Mouse (Mus musculus) intestine, postnatal 0 days (tissue): ENCODE data around the gene Pdzk1. TPM values are rescaled to one million over a fixed set of nuclear protein-coding genes. Genes with fewer than 3 reads are reported as not detected.

Experiments
- ATAC-seq: fragments of 200-750 bp; cut with Nextera tagmentation; 2 replicates; pipeline ENCODE4 v1.8.0; 2017; ENCODE audit warnings: mild to moderate bottlenecking, moderate TSS enrichment, moderate library complexity
- H3K27ac ChIP-seq: fragments of 300-500 bp; sonication (generic); 2 replicates; pipeline ENCODE4 v1.5.1; 2014; ENCODE audit warnings: mild to moderate bottlenecking, low read depth, low read length, moderate library complexity
- H3K27me3 ChIP-seq: fragments of 300-500 bp; sonication (generic); replicated peaks from 2 replicates; pipeline ENCODE4 v1.6.1; 2014; ENCODE audit warnings: low read length, mixed read lengths; ENCODE audit not compliant: control insufficient read depth, insufficient read depth
- H3K36me3 ChIP-seq: fragments of 300-500 bp; sonication (generic); 2 replicates; pipeline ENCODE4 v1.6.1; 2014; ENCODE audit warnings: mild to moderate bottlenecking, moderate library complexity; ENCODE audit not compliant: control insufficient read depth, insufficient read depth
- H3K4me1 ChIP-seq: fragments of 300-500 bp; sonication (generic); replicated peaks from 2 replicates; pipeline ENCODE4 v1.6.1; 2014; ENCODE audit warnings: antibody characterized with exemption, low read length, mixed read lengths; ENCODE audit not compliant: control insufficient read depth, insufficient read depth
- H3K4me2 ChIP-seq: fragments of 300-500 bp; sonication (generic); replicated peaks from 2 replicates; pipeline ENCODE4 v1.6.1; 2014; ENCODE audit warnings: low read depth, mild to moderate bottlenecking, moderate library complexity
- H3K4me3 ChIP-seq: fragments of 300-500 bp; sonication (generic); 2 replicates; pipeline ENCODE4 v1.5.1; 2014; ENCODE audit warnings: low read depth, low read length
- H3K9ac ChIP-seq: fragments of 300-500 bp; sonication (generic); 2 replicates; pipeline ENCODE4 v1.6.1; 2014; ENCODE audit warnings: mild to moderate bottlenecking, low read depth, low read length
- H3K9me3 ChIP-seq: fragments of 300-500 bp; sonication (generic); 2 replicates; pipeline ENCODE4 v1.6.1; 2016; ENCODE audit warnings: mixed run types; ENCODE audit not compliant: control insufficient read depth
- CTCF ChIP-seq: sonication (generic); IDR thresholded peaks from 2 replicates; pipeline ENCODE4 v1.5.1; 2016; ENCODE audit warnings: low read depth, mild to moderate bottlenecking, control low read depth, antibody characterized with exemption, moderate library complexity
- WGBS: fragments of 180-500 bp; shearing (Covaris S2); extraction: QIAGEN DNeasy Blood & Tissue Kit; methylation state at CpG from one replicate; pipeline ENCODE4 v1.1.7; 2014; 5-methylcytosine and 5-hydroxymethylcytosine counted together
- polyA plus RNA-seq: library from polyadenylated mRNA; unstranded; fragments of >200 nt; fragmentation: Nextera tagmentation; extraction: Ambion mirVana; gene quantifications from 2 replicates; pipeline ENCODE4 v1.2.1, GENCODE M21; 2015

The Pdzk1 gene
- polyA plus RNA-seq, 1 experiment from 2014 or later, result 224 TPM

- peak overlapping the region; percentile 14 for H3K4me3 ChIP-seq
- peak overlapping the region; percentile 53 for H3K4me2 ChIP-seq
- no peak overlapping the region for H3K9ac ChIP-seq
- WGBS, result 17% methylated on average over 15 of the region's 15 CpGs
- no peak for TF ChIP-seq CTCF
- H3K27ac ChIP-seq, result peak overlapping the region; percentile 50; the same call in 1 of the 2 replicates
- H3K27me3 ChIP-seq, result no peaks in the 10 kb centered on the region
- 0 out of 2 replicates have a peak, but pooled peaks cover 7% of the 10 kb centered on the region for H3K4me1 ChIP-seq
- H3K9me3 ChIP-seq, result no peaks in the 10 kb centered on the region
- no peak for ATAC-seq
- no peaks in the 10 kb centered on the region for H3K36me3 ChIP-seq
Measured at GRCm38 (mm10) chr3:96828308-96828864, 698 bp upstream of the Pdzk1 start.

- H3K9me3 ChIP-seq, result no peaks in the 10 kb centered on the region
- H3K4me3 ChIP-seq, result peak overlapping the region; percentile 30
- 0 out of 2 replicates have a peak, but pooled peaks cover 4% of the 10 kb centered on the region for H3K4me1 ChIP-seq
- H3K36me3 ChIP-seq, result no peaks in the 10 kb centered on the region
- TF ChIP-seq CTCF, result no peak
- H3K27me3 ChIP-seq, result no peaks in the 10 kb centered on the region
- H3K27ac ChIP-seq, result peak overlapping the region; percentile 73
- H3K4me2 ChIP-seq, result peak overlapping the region; percentile 47
- H3K9ac ChIP-seq, result peak overlapping the region; percentile 23; the same call in 1 of the 2 replicates
- 43% methylated on average over 10 of the region's 10 CpGs for WGBS
- peak; percentile 62 for ATAC-seq
Measured at GRCm38 (mm10) chr3:96829856-96830255, 772 bp downstream of the Pdzk1 start.

- 61% methylated on average over 5 of the region's 5 CpGs for WGBS
- Histone ChIP-seq H3K9me3 (no peaks in the 10 kb centered on the region), H3K4me2 (0 out of 2 replicates have a peak overlapping the region, but pooled peaks have one; percentile 37), H3K9ac (no peak overlapping the region), H3K27me3 (no peaks in the 10 kb centered on the region), H3K4me1 (0 out of 2 replicates have a peak, but pooled peaks cover 4% of the 10 kb centered on the region), H3K27ac (no peak overlapping the region), H3K36me3 (no peaks in the 10 kb centered on the region), H3K4me3 (no peak overlapping the region)
- TF ChIP-seq CTCF, result no peak
- no peak for ATAC-seq
Measured at GRCm38 (mm10) chr3:96832930-96833329, 3.8 kb downstream of the Pdzk1 start.

GRCm38 (mm10) chr3:96834587-96835348 is 5.7 kb downstream of the Pdzk1 start:
- no peaks in the 10 kb centered on the region for H3K9me3 ChIP-seq
- 0 out of 2 replicates have a peak, but pooled peaks cover under 1% of the 10 kb centered on the region for H3K4me1 ChIP-seq
- no peak overlapping the region for H3K27ac ChIP-seq
- H3K9ac ChIP-seq, result no peak overlapping the region
- H3K36me3 ChIP-seq, result no peaks in the 10 kb centered on the region
- no peak overlapping the region for H3K4me2 ChIP-seq
- no peaks in the 10 kb centered on the region for H3K27me3 ChIP-seq
- WGBS, result 62% methylated on average over 7 of the region's 7 CpGs
- no peak overlapping the region for H3K4me3 ChIP-seq
- TF ChIP-seq CTCF, result no peak
- no peak for ATAC-seq

GRCm38 (mm10) chr3:96836414-96836813 is 7.3 kb downstream of the Pdzk1 start:
- TF ChIP-seq CTCF, result no peak
- Histone ChIP-seq H3K27me3 (no peaks in the 10 kb centered on the region), H3K27ac (no peak overlapping the region), H3K36me3 (no peaks in the 10 kb centered on the region), H3K4me3 (no peak overlapping the region), H3K4me1 (no peaks in the 10 kb centered on the region), H3K9ac (no peak overlapping the region), H3K4me2 (no peak overlapping the region), H3K9me3 (no peaks in the 10 kb centered on the region)
- WGBS, result 16% methylated on average over 2 of the region's 2 CpGs
- ATAC-seq, result no peak

DNA sequence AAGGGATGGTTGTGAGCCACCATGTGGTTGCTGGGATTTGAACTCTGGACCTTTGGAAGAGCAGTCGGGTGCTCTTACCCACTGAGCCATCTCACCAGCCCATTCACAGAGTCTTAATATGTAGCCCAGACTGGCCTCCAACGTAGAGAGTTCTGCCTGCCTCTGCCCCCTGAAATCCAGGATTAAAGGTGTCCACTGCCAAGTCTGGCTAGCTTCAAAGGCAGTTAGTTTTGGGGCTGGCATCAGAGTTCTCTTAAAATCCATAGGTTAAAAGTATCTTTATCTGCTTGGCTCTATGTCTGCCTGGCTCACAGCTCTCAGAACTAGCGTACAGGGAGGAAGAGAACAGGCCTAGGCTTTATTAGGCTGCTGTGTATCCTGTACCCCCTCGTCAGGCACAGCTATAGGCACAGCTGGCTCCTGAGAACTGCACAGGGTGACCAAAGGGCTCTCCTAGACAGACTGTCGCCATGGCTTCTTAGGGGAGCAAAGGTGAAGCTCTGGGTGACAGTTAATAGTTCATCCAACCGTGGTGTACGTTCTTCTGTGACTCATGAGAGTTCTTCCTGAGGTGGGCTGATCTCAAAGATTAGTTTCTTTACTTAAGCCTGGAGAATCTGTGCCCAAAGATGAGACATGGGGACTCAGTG is 10.0 kb downstream of the Pdzk1 start:
- Histone ChIP-seq H3K27ac (0 out of 2 replicates have a peak overlapping the region, but pooled peaks have one; percentile 41), H3K9me3 (no peaks in the 10 kb centered on the region), H3K9ac (no peak overlapping the region), H3K4me1 (no peaks in the 10 kb centered on the region), H3K36me3 (no peaks in the 10 kb centered on the region), H3K4me3 (no peak overlapping the region), H3K27me3 (no peaks in the 10 kb centered on the region), H3K4me2 (no peak overlapping the region)
- TF ChIP-seq CTCF, result no peak
- WGBS, result 45% methylated on average over 7 of the region's 7 CpGs
- ATAC-seq, result peak; percentile 90
